Comparison of ENCODE assay signal across 35 mouse cellular contexts in the genomic region with DNA sequence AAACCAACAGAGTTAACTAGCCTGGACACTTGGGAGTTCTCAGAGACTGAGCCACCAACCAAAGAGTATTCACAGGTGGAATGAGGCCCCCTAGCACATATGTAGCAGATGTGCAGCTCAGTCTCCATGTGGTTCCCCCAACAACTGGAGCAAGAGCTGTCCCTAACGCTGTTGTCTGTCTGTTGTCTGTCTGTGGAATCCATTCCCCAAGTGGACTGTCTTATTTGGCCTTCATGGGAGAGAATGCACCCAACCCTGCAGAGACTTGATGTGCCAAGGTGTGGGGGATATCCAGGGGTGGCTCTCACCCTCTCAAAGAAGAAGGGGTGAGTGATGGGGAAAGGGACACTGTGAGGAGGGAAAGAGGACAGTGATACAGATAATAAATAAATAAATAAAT.
"Had no signal": no experiment of that assay in that cellular context is flagged by ENCODE, and none has a peak within 500 bp of the region (broad histone marks: within the 10 kb centered on the region; RNA-seq: fewer than 3 reads in every experiment).

No protein-coding gene starts in this region.

- H3K9ac ChIP-seq: heart, embryonic 12.5 days; heart, embryonic 13.5 days; heart, embryonic 15.5 days; hindbrain, embryonic 12.5 days; hindbrain, embryonic 13.5 days; hindbrain, embryonic 14.5 days; hindbrain, embryonic 15.5 days; intestine, embryonic 15.5 days; kidney, embryonic 15.5 days had no signal

- H3K4me3 ChIP-seq: heart, embryonic 10.5 days; heart, embryonic 12.5 days; heart, embryonic 13.5 days; heart, embryonic 15.5 days; hindbrain, embryonic 10.5 days; hindbrain, embryonic 12.5 days; hindbrain, embryonic 13.5 days; hindbrain, embryonic 15.5 days; intestine, embryonic 15.5 days; kidney, embryonic 15.5 days; layer of hippocampus, adult 2 months had no signal

- DNase-seq: heart, postnatal 10 days; heart, postnatal 14 days; heart, postnatal 36 days; heart, postnatal 4 days; kidney, adult 11 months; kidney, adult 18-20 months; kidney, adult 2 months; kidney, adult 8-10 months; kidney, adult 9 months; kidney, postnatal 10 days; kidney, postnatal 14 days; kidney, postnatal 25 days; kidney, postnatal 36 days; kidney, postnatal 4 days; layer of hippocampus, adult 9-11 months; layer of hippocampus, postnatal 36 days had no signal

- H3K36me3 ChIP-seq: hindbrain, embryonic 15.5 days had no signal

- H3K4me2 ChIP-seq: heart, embryonic 11.5 days; heart, embryonic 12.5 days; heart, embryonic 13.5 days; heart, embryonic 15.5 days; hindbrain, embryonic 12.5 days; hindbrain, embryonic 13.5 days; hindbrain, embryonic 14.5 days; hindbrain, embryonic 15.5 days; intestine, embryonic 15.5 days; kidney, embryonic 15.5 days had no signal

- H3K9me3 ChIP-seq: heart, embryonic 10.5 days; heart, embryonic 12.5 days; heart, embryonic 13.5 days; heart, embryonic 15.5 days; hindbrain, embryonic 10.5 days; hindbrain, embryonic 12.5 days; hindbrain, embryonic 13.5 days; hindbrain, embryonic 15.5 days; intestine, embryonic 15.5 days; kidney, embryonic 15.5 days had no signal

- H3K27me3 ChIP-seq: heart, embryonic 12.5 days; heart, embryonic 13.5 days; heart, embryonic 15.5 days; hindbrain, embryonic 12.5 days; hindbrain, embryonic 13.5 days; hindbrain, embryonic 15.5 days; intestine, embryonic 15.5 days; kidney, embryonic 15.5 days had no signal

- H3K4me1 ChIP-seq: heart, embryonic 10.5 days; hindbrain, embryonic 10.5 days; hindbrain, embryonic 12.5 days; hindbrain, embryonic 13.5 days; hindbrain, embryonic 15.5 days; kidney, embryonic 15.5 days had no signal

- H3K27ac ChIP-seq: heart, embryonic 10.5 days; heart, embryonic 13.5 days; heart, embryonic 15.5 days; hindbrain, embryonic 10.5 days; hindbrain, embryonic 12.5 days; hindbrain, embryonic 13.5 days; hindbrain, embryonic 14.5 days; hindbrain, embryonic 15.5 days; hindbrain, postnatal 0 days; intestine, embryonic 15.5 days; kidney, embryonic 15.5 days; kidney, postnatal 0 days; layer of hippocampus, adult 2 months had no signal

- ATAC-seq: hindbrain, embryonic 16.5 days; hindbrain, postnatal 0 days; inflammation-experienced regulatory T-cells, adult 6 months; intestine, embryonic 15.5 days; intestine, embryonic 16.5 days; intestine, postnatal 0 days had no signal
